Mouse (Mus musculus): Measurements from ENCODE around the gene Notch3. TPM values are rescaled to one million over a fixed set of nuclear protein-coding genes. Genes with fewer than 3 reads are reported as not detected.

Notch3 gene
- total RNA-seq, 1 experiment = 37.4 TPM

DNA sequence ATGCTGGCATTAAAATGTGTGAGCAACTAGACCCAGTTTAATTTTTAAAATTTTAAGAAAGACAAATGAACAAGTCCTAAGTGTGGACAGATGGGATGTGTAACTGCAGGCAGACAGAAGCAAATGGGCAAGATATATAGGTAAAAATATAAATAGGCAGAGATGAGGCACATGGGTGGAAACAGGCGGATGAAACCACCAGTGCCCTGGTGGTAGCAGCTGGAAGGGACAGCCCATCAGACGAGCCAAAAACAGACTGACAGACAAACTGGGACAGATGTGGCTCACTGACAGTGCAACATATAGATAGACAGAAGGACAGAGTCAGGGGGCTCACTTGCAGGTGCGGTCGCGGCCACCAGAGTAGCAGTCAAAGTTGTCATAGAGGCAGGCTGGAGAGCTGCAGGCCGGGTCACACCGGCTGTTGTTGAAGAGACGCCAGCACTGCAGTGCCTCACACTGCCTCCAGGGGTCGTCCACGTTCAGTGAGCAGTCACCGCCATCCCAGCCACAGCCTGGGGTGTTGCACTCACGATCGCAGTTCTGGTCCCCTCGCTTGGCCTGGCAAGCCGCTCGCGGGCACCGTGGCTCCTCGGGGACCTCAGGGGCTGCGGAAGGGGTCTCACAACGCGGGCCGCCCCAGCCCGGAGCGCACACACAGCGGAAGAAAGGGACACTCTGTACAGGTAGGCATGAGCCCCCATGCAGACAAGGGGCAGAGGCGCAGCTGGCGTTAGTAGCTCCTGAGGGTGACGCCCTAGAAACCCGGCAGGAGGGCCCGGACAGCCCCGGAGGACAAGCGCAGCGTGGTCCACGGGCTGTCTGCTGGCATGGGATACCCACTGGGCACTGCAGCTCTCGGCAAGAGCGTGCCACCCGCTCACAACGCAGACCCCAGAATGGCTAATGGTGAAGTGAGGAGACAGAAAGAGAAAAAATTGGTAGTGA, 23.5 kb downstream of the Notch3 start:
- Histone ChIP-seq H3K27ac (ENCODE audit: insufficient read depth, low read depth, low read length, poor library complexity, severe bottlenecking) (no peak overlapping the region), H3K9me3 (ENCODE audit: control insufficient read depth, insufficient read depth, low read depth, low read length) (no peaks in the 10 kb centered on the region), H3K36me3 (ENCODE audit: control insufficient read depth, insufficient read depth, low read length, poor library complexity, severe bottlenecking) (peaks cover 55% of the 10 kb centered on the region), H3K4me1 (ENCODE audit: control insufficient read depth in 2 of 2, insufficient read depth in 2 of 2, low read length in 2 of 2, poor library complexity in 1 of 2) (peaks cover 0 to 3% of the 10 kb centered on the region in 2 experiments; a peak in 1 of 4 replicates), H3K4me3 (ENCODE audit: insufficient read depth in 1 of 2, low read depth in 1 of 2, low read length in 2 of 2, poor library complexity in 1 of 2, severe bottlenecking in 1 of 2) (peak overlapping the region; percentile 49; a peak in 3 of 4 replicates), H3K9ac (ENCODE audit: insufficient read depth, low read depth, low read length, poor library complexity, severe bottlenecking) (peak overlapping the region; percentile 66)
- in situ Hi-C loops (cut with MboI; ENCODE audit: low sequenced_read_pairs in 2 of 2, unreplicated experiment in 2 of 2) = no loop called here
- TF ChIP-seq HCFC1 (IDR thresholded peaks at IDR 0.05; ENCODE audit: borderline replicate concordance, insufficient read depth, low read length) = no peak
- TF ChIP-seq ZC3H11A (IDR thresholded peaks at IDR 0.05; ENCODE audit: borderline replicate concordance, low read depth, low read length) = no peak
- no peak for TF ChIP-seq ZNF384 (IDR thresholded peaks at IDR 0.05; ENCODE audit: low read depth, low read length)
- DNase-seq (ENCODE audit: low read depth, low spot score) = peak; percentile 73

DNA sequence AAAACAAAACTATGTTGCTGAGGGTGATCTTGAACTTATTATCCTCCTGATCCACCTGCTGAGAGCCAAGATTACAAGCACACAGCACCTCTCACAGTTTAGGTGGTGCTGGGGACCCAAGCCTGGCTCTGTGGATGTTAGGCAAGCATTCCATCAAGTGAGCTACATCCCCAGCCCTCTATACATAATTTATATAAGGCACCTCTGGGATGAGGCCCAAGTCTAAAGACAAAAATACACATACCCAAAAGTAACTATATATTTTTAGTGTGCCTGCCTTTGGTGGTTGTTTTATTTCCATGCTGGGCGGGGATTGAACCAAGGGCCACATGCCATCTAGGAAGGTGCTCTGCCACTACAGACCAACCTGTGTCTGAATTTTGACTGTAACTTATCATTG, 24.4 kb downstream of the Notch3 start:
- in situ Hi-C loops (cut with MboI; ENCODE audit: low sequenced_read_pairs in 2 of 2, unreplicated experiment in 2 of 2) = no loop called here
- H3K9me3 ChIP-seq (ENCODE audit: control insufficient read depth, insufficient read depth, low read depth, low read length) = no peaks in the 10 kb centered on the region
- H3K4me1 ChIP-seq (ENCODE audit: control insufficient read depth in 2 of 2, insufficient read depth in 2 of 2, low read length in 2 of 2, poor library complexity in 1 of 2) = peaks cover 0 to 3% of the 10 kb centered on the region in 2 experiments; a peak in 1 of 4 replicates
- peaks cover 55% of the 10 kb centered on the region for H3K36me3 ChIP-seq (ENCODE audit: control insufficient read depth, insufficient read depth, low read length, poor library complexity, severe bottlenecking)
- DNase-seq (ENCODE audit: low read depth, low spot score) = no peak
- H3K9ac ChIP-seq (ENCODE audit: insufficient read depth, low read depth, low read length, poor library complexity, severe bottlenecking) = no peak overlapping the region
- H3K27ac ChIP-seq (ENCODE audit: insufficient read depth, low read depth, low read length, poor library complexity, severe bottlenecking) = no peak overlapping the region
- no peak overlapping the region for H3K4me3 ChIP-seq (ENCODE audit: insufficient read depth in 1 of 2, low read depth in 1 of 2, low read length in 2 of 2, poor library complexity in 1 of 2, severe bottlenecking in 1 of 2)
- TF ChIP-seq HCFC1 (IDR thresholded peaks at IDR 0.05; ENCODE audit: borderline replicate concordance, insufficient read depth, low read length) (no peak), ZC3H11A (IDR thresholded peaks at IDR 0.05; ENCODE audit: borderline replicate concordance, low read depth, low read length) (no peak), CHD2 (IDR thresholded peaks at IDR 0.05; ENCODE audit: low read depth, low read length) (no peak), MAFK (IDR thresholded peaks at IDR 0.05; ENCODE audit: insufficient read depth, low read depth, low read length) (no peak), ZNF384 (IDR thresholded peaks at IDR 0.05; ENCODE audit: low read depth, low read length) (no peak)

DNA sequence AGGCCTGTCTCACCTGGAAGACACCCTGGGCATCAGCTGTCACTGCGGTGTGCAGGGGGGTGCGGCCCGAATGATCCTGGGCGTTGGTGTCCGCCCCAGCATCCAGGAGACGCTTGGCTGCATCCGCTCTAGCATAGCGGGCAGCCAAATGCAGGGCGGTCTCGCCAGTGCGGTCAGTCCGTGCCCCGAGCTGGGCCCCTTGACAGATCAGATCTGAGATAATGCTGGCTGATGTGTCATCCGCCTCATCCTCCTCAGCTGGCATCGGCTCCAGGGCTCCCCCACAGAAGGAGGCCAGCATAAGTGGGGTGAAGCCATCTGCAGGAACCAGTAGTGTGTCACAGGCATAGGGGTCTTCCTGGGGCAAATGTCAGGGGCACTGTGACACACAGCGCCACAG, 33.3 kb downstream of the Notch3 start:
- Histone ChIP-seq H3K9me3 (ENCODE audit: control insufficient read depth, insufficient read depth, low read depth, low read length) (no peaks in the 10 kb centered on the region), H3K4me1 (ENCODE audit: control insufficient read depth in 2 of 2, insufficient read depth in 2 of 2, low read length in 2 of 2, poor library complexity in 1 of 2) (peaks cover 4 to 19% of the 10 kb centered on the region in 2 experiments; a peak in 2 of 4 replicates), H3K9ac (ENCODE audit: insufficient read depth, low read depth, low read length, poor library complexity, severe bottlenecking) (0 out of 2 replicates have a peak overlapping the region, but pooled peaks have one; percentile 14), H3K4me3 (ENCODE audit: insufficient read depth in 1 of 2, low read depth in 1 of 2, low read length in 2 of 2, poor library complexity in 1 of 2, severe bottlenecking in 1 of 2) (peak overlapping the region in 1 of 2 experiments; percentile 24; a peak in 2 of 4 replicates), H3K36me3 (ENCODE audit: control insufficient read depth, insufficient read depth, low read length, poor library complexity, severe bottlenecking) (peaks cover 26% of the 10 kb centered on the region), H3K27ac (ENCODE audit: insufficient read depth, low read depth, low read length, poor library complexity, severe bottlenecking) (no peak overlapping the region)
- no peak for TF ChIP-seq HCFC1 (IDR thresholded peaks at IDR 0.05; ENCODE audit: borderline replicate concordance, insufficient read depth, low read length)
- TF ChIP-seq ZNF384 (IDR thresholded peaks at IDR 0.05; ENCODE audit: low read depth, low read length) = no peak
- TF ChIP-seq CHD2 (IDR thresholded peaks at IDR 0.05; ENCODE audit: low read depth, low read length) = no peak
- no peak for TF ChIP-seq ZC3H11A (IDR thresholded peaks at IDR 0.05; ENCODE audit: borderline replicate concordance, low read depth, low read length)
- TF ChIP-seq MAFK (IDR thresholded peaks at IDR 0.05; ENCODE audit: insufficient read depth, low read depth, low read length) = no peak
- in situ Hi-C loops (cut with MboI; ENCODE audit: low sequenced_read_pairs in 2 of 2, unreplicated experiment in 2 of 2) = no loop called here
- no peak for DNase-seq (ENCODE audit: low read depth, low spot score)

DNA sequence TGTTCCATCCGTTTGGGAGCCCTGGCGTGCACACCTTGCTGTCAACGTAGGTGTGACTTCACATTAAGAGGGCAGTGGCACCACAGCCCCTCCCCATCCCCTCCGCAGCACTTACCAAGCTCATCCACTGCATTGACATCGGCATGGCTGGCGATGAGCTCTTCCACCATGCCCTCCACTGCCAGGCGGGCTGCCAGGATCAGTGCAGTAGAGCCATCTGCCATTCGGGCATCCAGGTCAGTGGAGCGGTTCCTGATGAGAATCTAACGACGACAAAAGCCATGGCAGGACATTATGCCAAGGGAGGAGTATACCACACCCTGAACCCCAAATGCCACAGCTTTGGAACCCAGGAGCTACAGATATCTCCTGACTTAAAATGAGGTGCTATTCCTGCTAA, 34.6 kb downstream of the Notch3 start:
- Histone ChIP-seq H3K36me3 (ENCODE audit: control insufficient read depth, insufficient read depth, low read length, poor library complexity, severe bottlenecking) (peaks cover 21% of the 10 kb centered on the region), H3K4me1 (ENCODE audit: control insufficient read depth in 2 of 2, insufficient read depth in 2 of 2, low read length in 2 of 2, poor library complexity in 1 of 2) (peaks cover 4 to 19% of the 10 kb centered on the region in 2 experiments; a peak in 2 of 4 replicates), H3K27ac (ENCODE audit: insufficient read depth, low read depth, low read length, poor library complexity, severe bottlenecking) (no peak overlapping the region), H3K9me3 (ENCODE audit: control insufficient read depth, insufficient read depth, low read depth, low read length) (no peaks in the 10 kb centered on the region), H3K9ac (ENCODE audit: insufficient read depth, low read depth, low read length, poor library complexity, severe bottlenecking) (no peak overlapping the region), H3K4me3 (ENCODE audit: insufficient read depth in 1 of 2, low read depth in 1 of 2, low read length in 2 of 2, poor library complexity in 1 of 2, severe bottlenecking in 1 of 2) (no peak overlapping the region)
- DNase-seq (ENCODE audit: low read depth, low spot score) = no peak
- TF ChIP-seq CHD2 (IDR thresholded peaks at IDR 0.05; ENCODE audit: low read depth, low read length) (no peak), MAFK (IDR thresholded peaks at IDR 0.05; ENCODE audit: insufficient read depth, low read depth, low read length) (no peak), HCFC1 (IDR thresholded peaks at IDR 0.05; ENCODE audit: borderline replicate concordance, insufficient read depth, low read length) (no peak), ZC3H11A (IDR thresholded peaks at IDR 0.05; ENCODE audit: borderline replicate concordance, low read depth, low read length) (no peak), ZNF384 (IDR thresholded peaks at IDR 0.05; ENCODE audit: low read depth, low read length) (no peak)
- in situ Hi-C loops (cut with MboI; ENCODE audit: low sequenced_read_pairs in 2 of 2, unreplicated experiment in 2 of 2) = no loop called here

All from ES-E14 (cell line).